Mouse (Mus musculus): Measurements from ENCODE around the gene Adarb2.

Adarb2 gene

DNA sequence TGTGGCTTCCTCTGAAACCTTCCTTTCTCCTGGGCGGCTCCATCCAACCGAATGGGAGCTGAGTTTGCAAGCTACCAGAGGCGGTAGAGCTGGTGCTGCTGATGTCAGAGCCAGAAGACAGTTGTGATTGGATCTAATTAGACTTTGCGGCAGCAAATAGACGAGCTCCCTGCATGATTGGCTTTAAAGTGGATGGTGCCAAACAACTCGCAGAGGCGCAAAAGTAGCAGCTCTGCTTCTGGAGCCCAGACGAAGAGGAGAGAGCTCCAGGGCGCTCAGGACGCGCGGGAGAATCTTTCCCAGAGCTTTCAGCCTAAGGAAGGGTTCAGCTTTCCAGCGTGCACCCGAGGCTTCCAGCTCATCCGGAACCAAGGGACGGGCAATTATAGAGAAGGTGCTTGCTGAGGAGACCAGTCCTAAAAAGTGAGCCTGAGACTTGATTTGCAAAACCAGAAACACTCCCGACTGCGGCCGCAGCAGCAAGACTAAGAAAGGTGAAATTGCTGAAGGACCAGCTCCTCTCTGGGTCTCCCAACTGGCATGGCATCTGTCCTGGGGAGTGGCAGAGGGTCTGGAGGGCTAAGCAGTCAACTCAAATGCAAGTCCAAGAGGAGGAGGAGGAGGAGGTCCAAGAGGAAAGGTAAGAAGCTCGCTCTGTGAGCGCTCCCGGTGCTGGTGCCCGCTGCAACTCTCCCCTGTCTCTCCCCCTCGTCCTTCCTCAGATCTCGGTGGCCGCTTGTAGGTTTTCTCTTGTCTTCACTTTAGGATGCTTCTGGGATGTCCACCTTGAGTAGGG, at the start of gene Adarb2:
Gene Adarb2 (plus strand): TSS at position 186 of the 796 bp plus-strand sequence.
- no peak for DNase-seq

- DNase-seq, result no peak
Measured at GRCm38 (mm10) chr13:8173800-8174199, 28.9 kb upstream of the Adarb2 start.

GRCm38 (mm10) chr13:8191977-8192376, 10.7 kb upstream of the Adarb2 start:
- DNase-seq, result no peak

GRCm38 (mm10) chr13:8199186-8199880, 3.3 kb upstream of the Adarb2 start:
- no peak for DNase-seq

DNA sequence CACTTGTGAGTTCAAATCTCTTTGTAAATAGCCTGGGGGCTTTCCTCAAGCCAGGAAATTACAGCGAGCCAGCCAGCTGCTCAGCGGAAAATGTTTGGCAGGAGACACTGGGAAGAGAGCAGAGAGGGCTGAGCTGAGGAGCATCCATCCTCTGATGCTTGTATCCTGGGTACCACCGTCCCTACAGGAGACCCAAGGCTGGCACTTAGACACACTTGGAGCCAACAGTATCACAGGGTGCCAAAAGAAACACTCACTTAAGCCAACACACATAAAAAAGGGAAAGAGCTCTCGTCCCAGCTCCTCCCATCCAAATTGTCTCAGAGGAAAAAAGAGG, 779 bp downstream of the Adarb2 start:
- DNase-seq, result no peak

DNA sequence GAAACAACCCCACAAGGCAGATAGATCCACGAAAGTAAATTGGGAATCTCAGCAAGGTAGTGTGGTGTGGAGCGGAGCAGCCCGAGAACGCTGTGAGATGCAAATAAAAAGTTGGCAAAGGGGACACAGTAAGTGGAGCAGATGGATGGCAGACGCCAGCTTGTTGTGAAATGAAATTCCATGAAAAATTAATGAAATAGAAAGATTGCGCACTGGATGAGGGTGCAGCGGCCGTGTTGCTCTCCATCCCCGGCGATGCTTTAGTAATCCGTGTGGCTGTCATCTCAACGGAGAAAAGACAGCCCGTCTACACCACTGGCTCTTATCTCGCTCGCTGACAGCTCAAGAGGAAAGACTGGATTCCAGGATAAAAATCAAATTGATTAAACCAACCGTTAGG, 4.7 kb downstream of the Adarb2 start:
- no peak for DNase-seq

GRCm38 (mm10) chr13:8210776-8211175, 8.1 kb downstream of the Adarb2 start:
- DNase-seq, result no peak

DNA sequence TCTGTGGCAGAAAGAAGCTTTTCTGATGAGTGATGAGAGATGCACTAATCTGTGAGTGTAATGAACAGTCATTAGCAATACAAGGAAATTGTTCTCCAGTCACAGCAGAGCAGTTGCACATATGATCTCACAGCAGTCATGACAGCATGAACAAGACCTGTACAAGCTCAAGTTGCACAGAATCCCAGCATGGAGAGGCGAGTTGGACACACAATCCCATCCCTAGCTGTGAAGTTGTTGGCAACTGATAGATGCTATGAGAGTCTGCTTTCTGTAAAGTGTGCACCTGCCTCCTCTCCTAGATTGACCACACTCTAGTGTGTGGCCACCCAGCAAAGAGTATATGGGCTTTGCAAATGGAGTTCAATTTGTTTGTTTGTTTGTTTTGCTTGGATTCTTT, 36.2 kb downstream of the Adarb2 start:
- no peak for DNase-seq

DNA sequence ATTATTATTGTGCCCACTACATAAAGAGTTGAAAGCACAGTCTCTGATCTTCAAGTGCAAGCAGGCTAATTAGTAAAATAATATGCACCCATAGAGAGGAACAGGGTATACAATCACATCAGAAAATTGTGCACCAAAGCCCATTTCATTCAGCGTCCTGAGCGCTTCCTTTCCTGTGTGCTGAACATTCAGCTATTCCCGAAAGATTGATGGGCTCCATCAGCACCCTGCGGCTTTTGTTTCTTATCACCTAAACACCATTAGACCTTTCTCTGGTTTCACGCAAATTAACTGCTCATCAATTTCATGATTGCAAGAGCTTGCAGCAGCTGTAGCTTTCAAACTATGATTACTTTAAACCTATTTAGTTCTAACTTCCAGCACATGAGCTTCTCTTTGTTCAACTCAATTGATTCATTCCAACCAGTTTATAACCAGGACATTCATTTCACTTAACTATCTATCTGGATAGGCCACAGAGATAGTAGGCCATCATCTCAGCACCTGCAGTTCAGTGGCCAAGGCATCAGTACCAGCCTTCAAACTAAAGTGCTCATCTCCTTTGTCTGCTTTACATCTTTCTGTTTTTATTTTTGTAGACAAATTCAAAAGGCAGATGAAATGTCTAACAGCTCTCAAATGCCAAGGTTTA, 45.5 kb downstream of the Adarb2 start:
- no peak for DNase-seq

DNA sequence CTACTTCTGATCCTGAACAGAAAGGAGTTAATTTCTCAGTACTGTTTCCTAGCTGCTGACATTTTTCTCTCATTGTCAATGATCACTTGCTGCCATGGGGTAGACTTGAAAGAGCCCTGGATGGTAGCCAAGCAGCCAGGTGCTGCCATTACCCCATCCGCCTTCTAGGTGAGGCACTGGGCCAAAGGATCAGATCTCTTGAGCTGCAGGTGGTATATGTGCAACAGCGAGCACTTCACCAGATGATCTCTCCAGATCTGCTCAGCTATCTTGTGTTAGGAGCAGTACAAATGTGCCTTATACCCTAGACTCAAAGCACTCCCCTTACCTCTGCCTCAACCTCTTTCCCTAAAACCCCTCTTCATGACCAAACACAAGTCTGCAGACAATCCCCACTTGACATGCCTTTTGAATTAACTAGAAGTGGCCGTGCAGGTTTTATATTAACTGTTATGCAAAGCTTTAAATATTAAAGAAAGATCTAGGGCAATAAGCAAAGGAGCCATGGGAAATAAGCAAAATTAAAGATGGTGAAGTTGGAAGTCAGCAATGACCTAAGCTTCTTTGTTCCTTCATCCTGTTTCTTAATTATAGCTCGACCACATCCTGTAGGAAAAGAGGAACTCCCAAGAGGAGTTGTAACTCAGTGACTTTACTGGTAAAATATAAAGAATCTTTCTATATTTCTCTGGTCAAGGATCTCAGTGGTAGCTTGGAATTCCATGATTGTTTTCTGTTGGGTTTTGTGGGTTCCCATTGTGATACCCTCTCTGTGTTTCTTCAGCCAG, 69.7 kb downstream of the Adarb2 start:
- DNase-seq, result peak; percentile 0

DNA sequence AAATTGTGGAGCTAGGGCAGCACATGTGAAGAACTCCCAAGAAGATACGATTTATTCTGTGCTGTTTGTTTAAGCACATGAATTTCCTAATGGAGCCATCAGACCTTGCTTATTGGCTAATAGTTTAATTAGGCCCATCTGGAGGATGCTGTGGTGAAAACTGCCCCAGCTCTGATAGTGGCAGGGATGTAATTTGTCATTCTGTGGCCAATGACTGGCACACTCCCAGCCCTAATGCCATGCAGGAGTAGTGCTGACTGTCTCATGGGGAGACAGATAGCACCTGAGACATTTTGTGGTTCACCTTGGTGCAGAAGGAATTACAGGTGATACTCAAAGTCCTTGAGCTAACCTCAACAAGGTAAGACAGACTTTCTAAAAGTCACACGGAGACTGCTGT, 80.5 kb downstream of the Adarb2 start:
- no peak for DNase-seq

DNA sequence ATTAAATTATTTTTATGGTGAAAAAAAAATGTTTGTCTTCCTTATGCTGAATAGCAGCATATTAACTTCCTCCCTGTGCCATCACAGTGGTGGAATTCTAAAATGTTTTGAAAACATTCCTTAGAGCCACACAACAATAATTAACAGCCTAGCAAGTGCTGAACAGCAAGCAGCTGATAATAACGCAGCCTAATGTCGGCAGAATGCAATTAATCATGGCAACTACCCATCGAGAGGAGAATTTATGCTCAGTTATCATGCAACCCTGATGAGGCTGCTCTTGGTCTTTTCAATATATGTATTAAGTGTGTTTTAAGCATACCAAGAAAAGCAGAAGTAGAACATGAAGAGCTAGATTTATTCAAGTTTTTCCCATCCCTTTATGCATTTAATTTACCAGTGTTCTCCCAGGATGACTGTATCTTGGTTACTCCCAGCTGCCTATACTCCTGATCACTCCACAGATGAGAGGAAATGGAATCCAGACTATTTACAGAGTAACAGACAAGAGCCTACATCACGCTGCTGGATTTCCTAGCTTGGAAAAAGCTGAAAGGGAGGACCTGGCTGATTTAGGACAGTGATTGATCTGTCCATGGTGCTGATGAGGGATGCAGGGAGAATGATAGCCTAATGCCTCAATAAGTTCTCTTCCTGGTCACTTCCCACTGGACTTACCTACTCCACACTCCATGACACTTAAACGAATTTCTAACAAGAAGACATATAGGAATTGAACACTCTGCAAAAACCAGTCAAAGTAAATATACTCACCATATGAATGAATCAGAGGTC, 113.9 kb downstream of the Adarb2 start:
- no peak for DNase-seq

GRCm38 (mm10) chr13:8333589-8334455, 131.2 kb downstream of the Adarb2 start:
- no peak for DNase-seq

- no peak for DNase-seq
Measured at GRCm38 (mm10) chr13:8334580-8334979, 131.9 kb downstream of the Adarb2 start.

DNA sequence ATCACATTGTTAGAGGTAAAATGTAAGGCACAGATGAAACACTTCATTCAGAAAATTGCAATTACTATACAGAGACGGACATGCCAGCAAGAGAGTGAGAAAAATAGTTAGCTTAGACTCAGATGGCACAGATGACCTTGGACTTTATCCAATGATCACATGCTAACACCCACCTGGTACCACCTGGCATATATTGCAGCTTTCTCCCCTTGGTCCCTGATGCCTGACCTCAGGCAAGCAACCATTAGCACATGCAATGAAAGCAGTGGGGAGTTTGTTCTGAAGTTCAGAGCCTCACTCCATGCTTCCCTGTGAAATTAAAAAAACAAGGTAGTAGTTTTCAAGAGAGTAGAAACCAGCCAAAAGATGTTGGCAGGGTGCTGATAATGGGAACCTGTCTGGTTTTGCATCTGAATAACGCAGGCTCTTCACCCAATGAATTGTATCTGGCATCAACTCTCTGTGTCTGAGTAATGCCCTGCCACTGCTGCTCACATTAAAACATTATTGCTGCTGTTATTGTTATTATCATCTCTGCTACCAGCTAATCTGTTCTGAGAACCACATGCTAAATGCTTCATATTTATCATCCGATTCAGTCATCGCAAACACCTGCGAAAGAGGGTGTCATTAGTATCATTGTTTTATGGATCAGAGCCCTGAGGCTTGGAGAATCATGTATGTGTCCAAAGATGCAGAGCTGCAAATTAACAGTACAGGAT, 138.6 kb downstream of the Adarb2 start:
- DNase-seq, result no peak

DNA sequence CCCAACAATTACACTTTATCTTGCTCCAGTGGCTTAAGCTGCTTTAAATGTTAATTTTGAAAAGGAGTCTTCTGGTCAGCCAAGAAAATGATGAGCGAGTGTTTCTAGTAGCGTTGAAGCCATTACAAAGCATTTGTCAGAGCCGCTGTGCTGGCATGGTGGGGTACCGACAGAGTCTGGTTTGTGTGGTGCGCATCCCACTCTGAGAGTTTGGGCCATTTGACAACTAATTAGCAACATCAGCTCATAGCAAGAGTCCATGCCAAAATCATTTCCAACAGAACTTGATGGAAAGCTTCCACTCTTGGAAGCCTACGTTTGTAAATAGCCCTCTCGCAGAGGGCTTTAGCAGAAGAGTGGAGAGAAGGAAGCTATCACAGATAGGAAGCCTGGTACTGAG, 144.5 kb downstream of the Adarb2 start:
- DNase-seq, result no peak

DNA sequence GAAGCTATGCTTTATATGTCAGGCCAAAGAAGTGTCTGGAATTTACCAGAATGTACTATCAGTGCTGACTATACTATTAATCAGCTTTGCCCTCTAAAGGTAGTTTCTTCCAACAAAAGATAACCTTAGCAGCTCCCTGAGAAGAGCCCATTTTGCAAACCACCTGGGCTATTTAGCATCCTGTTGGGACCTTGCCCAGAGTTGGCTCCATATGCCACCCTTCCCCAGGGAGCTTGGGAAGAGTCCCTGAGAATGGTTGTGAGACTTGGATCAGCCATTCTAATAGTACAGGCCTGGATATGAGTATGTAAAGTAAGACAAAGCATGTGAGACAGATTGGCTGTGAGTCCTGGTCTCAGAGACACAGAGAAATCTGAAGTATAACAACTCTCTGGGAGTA, 149.7 kb downstream of the Adarb2 start:
- DNase-seq, result no peak

GRCm38 (mm10) chr13:8352952-8353351, 150.3 kb downstream of the Adarb2 start:
- DNase-seq, result no peak

DNA sequence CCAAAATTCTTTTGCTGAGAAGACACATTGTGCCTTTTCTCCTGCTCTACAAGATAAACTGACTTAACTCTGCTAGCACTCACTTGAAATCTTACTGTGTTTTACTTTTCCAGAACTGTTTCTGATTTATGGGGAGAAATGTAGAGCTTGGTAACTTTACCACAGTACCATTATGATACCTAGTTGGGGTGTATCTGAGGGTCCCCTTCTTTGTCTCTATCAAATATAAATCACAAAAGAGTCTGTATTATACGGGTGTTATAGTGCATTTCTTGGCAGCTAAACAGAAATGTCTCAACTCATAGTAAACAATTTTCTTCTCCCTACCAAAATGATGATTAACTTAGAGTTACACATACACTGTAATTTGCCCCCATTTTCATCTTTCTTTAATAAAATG, 162.9 kb downstream of the Adarb2 start:
- DNase-seq, result no peak

- no peak for DNase-seq
Measured at GRCm38 (mm10) chr13:8366087-8366486, 163.4 kb downstream of the Adarb2 start.
